Mouse (Mus musculus): ENCODE data around the gene Bnip3.

Bnip3 gene

DNA sequence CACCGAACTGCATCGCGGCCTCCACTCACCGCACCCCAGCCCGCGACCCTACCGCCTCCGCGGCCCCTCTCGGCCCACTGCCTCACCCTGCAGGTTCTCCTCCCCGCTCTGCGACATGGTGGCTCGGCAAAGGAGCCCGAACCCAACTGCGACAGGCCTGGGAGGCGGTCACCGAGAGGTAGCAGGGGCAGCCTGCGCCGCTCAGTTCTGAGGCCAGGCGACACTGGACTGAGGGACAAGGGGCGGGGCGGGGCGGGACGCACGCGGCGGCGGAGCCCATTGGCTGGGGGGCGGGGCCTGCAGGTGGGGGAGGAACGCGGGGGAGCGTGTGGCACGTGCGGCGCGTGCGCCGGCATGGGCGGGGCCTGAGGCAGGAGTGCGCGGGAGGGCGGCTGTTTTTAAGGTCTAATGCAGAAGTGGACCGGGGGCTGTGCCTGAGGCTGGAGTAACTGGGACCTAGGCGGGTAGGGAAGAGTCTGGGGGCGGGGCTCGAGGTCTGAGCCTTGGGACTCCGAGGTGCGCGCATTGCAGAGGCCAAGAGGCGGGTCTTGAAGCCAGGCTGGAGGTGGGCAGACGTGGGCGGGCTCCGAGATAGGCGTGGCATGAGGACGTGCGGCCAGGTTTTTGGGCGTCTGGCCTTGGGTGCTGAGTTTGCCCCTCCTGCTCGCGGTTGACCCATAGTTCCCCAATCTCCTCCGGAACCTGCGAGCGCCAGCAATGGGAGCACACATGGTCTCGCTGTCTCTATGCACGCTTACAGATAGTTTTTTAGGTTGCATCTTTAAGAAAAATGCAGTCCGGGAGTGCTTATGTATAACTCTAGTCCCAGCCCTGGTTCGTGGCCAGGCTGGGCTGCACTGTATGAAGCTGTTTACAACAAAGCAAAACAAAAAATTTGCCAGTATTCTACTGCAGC lies at the start of gene Bnip3:
Bnip3 (minus strand) TSS at position 243 of the 916 bp plus-strand sequence.
- DNase-seq (ENCODE audit: low read depth, low spot score): peak; percentile 98

- no peak for DNase-seq (ENCODE audit: low read depth, low spot score)
Measured at GRCm38 (mm10) chr7:138957106-138957505, 47.8 kb upstream of the Bnip3 start.

DNA sequence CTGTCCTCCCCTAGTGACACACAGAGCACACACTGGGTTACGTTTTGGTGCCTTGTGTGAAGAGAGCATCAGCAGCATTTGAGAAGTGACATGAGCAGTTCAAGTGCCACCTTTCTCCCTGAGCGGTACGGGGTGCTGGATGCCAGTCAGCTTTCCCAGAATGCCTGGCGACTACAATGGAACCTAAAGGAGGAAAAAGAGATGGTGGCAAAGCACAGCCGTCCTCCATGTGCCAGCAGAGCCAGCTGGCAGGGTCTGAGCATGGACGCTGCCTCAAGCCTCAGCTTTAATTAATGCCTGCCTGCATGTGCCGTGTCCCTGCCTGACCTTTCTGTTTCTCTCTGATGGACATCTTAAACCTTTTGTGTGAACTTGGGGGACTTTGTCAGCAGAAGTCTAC lies 46.5 kb upstream of the Bnip3 start:
- no peak for DNase-seq (ENCODE audit: low read depth, low spot score)

- no peak for DNase-seq (ENCODE audit: low read depth, low spot score)
Measured at GRCm38 (mm10) chr7:138948309-138948708, 39.0 kb upstream of the Bnip3 start.

- no peak for DNase-seq (ENCODE audit: low read depth, low spot score)
Measured at GRCm38 (mm10) chr7:138947741-138948140, 38.4 kb upstream of the Bnip3 start.

GRCm38 (mm10) chr7:138945668-138946067 lies 36.3 kb upstream of the Bnip3 start:
- DNase-seq (ENCODE audit: low read depth, low spot score): peak; percentile 19

- DNase-seq (ENCODE audit: low read depth, low spot score): no peak
Measured at GRCm38 (mm10) chr7:138942301-138942700, 33.0 kb upstream of the Bnip3 start.

DNA sequence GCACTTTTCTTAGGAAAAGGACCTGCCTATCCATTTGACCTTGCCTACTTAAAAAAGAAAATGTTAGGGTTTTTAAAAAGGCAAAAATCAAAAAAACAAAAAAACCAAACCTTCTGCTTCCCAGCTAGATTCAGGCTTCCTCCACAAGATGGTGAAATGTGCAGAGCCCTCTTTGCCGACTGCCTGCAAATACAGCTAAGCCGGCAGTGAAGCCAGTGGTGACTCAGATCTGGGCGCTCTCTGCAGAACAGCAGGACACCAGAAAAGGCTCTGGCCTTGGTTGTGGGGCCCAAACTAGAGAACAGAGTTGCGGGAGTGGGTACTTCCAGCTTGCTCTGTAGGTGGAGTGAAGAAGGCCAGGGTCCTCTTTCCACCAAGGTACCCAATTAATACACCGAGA lies 32.3 kb upstream of the Bnip3 start:
- no peak for DNase-seq (ENCODE audit: low read depth, low spot score)

GRCm38 (mm10) chr7:138940612-138941461 lies 31.5 kb upstream of the Bnip3 start, which contains the start of gene Jakmip3:
Gene Jakmip3, plus strand, starts transcription at chr7:138940730.
- DNase-seq (ENCODE audit: low read depth, low spot score): peak; percentile 48

- peak; percentile 34 for DNase-seq (ENCODE audit: low read depth, low spot score)
Measured at GRCm38 (mm10) chr7:138940256-138940611, 30.9 kb upstream of the Bnip3 start.

- DNase-seq (ENCODE audit: low read depth, low spot score): no peak
Measured at GRCm38 (mm10) chr7:138938991-138939390, 29.7 kb upstream of the Bnip3 start.

GRCm38 (mm10) chr7:138934523-138934922 lies 25.2 kb upstream of the Bnip3 start:
- peak; percentile 59 for DNase-seq (ENCODE audit: low read depth, low spot score)

GRCm38 (mm10) chr7:138928456-138928855 lies 19.1 kb upstream of the Bnip3 start:
- no peak for DNase-seq (ENCODE audit: low read depth, low spot score)

- peak; percentile 77 for DNase-seq (ENCODE audit: low read depth, low spot score)
Measured at GRCm38 (mm10) chr7:138923756-138924425, 14.6 kb upstream of the Bnip3 start.

- no peak for DNase-seq (ENCODE audit: low read depth, low spot score)
Measured at GRCm38 (mm10) chr7:138921611-138922010, 12.3 kb upstream of the Bnip3 start.

DNA sequence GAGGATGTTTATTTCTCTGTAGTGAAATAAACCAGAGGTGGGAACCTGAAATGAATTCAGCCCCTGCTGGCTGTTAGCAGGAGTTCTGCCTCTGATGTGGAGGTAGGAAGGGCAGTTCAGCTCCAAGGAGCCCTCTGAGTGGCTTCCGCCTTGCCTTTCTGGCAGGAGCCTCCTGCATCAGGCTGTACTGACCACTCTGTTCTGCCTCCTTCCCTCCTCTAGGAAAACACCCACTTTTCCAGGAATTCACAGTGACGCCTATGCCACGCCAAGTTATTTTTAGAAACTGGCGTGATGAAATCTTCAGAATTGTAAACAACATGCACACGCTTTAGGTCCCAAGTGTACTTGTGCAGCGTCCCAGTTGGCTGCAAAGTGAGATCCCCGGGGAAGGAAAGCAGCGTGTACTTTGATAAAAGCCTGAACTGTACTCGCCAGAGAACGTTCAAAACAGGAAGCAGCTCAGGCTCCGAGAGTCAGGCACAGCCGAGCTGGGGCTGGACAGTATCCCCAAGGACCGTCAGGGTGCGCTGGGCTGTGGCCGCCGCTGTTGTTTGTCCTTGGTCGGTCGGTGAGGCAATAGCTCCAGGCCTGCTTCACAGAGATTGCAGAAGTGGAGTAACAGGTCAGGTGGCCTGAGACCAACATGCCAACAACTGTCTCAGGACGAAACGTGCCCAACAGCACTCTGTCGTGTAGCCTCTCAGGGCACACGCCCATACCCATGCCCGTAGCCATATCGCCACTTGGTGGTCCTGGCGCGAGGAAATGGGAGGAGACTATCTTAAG lies 10.0 kb upstream of the Bnip3 start:
- peak; percentile 57 for DNase-seq (ENCODE audit: low read depth, low spot score)

DNA sequence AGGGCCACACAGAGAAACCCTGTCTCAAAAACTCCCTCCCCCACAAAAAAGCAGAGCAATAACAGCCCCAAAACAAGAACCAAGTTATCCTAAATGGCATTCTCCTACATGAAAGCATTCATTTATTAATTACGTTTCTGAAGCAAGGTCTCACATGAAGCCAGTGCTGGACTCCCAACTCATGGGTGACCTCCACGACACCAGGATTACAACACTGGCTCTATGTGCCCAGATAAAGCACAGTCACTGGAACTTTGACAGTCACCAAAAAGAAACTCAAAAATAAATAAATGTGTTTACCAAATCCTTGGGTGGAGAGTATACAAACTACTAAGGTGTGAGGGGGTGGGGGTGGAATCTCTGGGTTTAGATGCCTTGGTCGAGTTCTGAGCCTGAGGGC lies 4.3 kb upstream of the Bnip3 start:
- no peak for DNase-seq (ENCODE audit: low read depth, low spot score)

GRCm38 (mm10) chr7:138910193-138910562 lies 859 bp upstream of the Bnip3 start:
- DNase-seq (ENCODE audit: low read depth, low spot score): no peak

- DNase-seq (ENCODE audit: low read depth, low spot score): no peak
Measured at GRCm38 (mm10) chr7:138908768-138909276, 497 bp downstream of the Bnip3 start.

- no peak for DNase-seq (ENCODE audit: low read depth, low spot score)
Measured at GRCm38 (mm10) chr7:138907976-138908375, 1.3 kb downstream of the Bnip3 start.

DNA sequence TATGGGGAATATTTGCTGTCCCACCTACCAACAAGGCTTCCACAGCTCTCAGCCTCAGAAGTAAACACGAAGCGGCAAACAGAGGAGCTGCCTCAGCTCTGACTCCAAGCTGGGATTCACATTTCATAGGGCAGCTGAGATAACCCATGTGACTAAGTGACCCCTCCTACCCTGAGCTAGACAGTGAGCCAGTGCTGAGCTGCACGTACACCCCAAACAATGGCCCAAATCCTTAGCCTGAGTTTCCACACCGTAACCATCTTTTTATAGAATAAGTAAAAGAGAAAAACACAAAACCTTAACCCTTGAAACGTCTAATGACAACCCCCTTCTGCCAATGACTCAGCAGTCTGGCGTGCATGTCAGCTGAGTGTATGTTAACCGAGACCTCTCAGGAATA lies 2.3 kb downstream of the Bnip3 start:
- DNase-seq (ENCODE audit: low read depth, low spot score): peak; percentile 50
